9 mouse cellular contexts compared by ENCODE assay signal in genomic region chr1:55886383-55887070, GRCm38 (mm10).
DNase-seq lines count a peak whose midpoint lies in the region; ATAC-seq and TF ChIP-seq lines count a peak whose summit lies in the region.
"Had no signal": no experiment of that assay in that cellular context is flagged by ENCODE, and none has a peak within 500 bp of the region (broad histone marks: within the 10 kb centered on the region; RNA-seq: fewer than 3 reads in every experiment).

No protein-coding gene starts in this region.

- intact Hi-C loops in gastrocnemius, postnatal 14 days (cut with DNase I; ENCODE audit: low total_unique reads) = loop anchor here (5.0 kb wide), 1 partner anchor 1321 kb away; no protein-coding TSS in a partner anchor
- intact Hi-C loops in gastrocnemius, postnatal 36 days (cut with DNase I) = loop anchor here (5.0 kb wide), 1 partner anchor 1321 kb away; no protein-coding TSS in a partner anchor

- H3ac ChIP-seq in C2C12 (ENCODE audit: control insufficient read depth, insufficient read length, low read depth) = no peak overlapping the region

- no peak for TF ChIP-seq EP300 in stomach, postnatal 0 days (optimal IDR thresholded peaks at IDR 0.05)

- no peaks in the 10 kb centered on the region for H3K36me3 ChIP-seq in C2C12 (ENCODE audit: control insufficient read depth, insufficient read depth)
- no peaks in the 10 kb centered on the region for H3K36me3 ChIP-seq in forebrain, postnatal 0 days (ENCODE audit: insufficient read depth)
- no peaks in the 10 kb centered on the region for H3K36me3 ChIP-seq in stomach, postnatal 0 days (ENCODE audit: control insufficient read depth, insufficient read depth, low read length)
- H3K36me3 ChIP-seq: liver, embryonic 13.5 days had no signal

- H3K9me3 ChIP-seq in forebrain, postnatal 0 days (ENCODE audit: low read length) = no peaks in the 10 kb centered on the region
- no peaks in the 10 kb centered on the region for H3K9me3 ChIP-seq in stomach, postnatal 0 days (ENCODE audit: control insufficient read depth, low read length)
- H3K9me3 ChIP-seq: liver, embryonic 13.5 days had no signal

- H3K4me3 ChIP-seq in C2C12 (ENCODE audit: insufficient read depth, poor library complexity, severe bottlenecking) = no peak overlapping the region
- H3K4me3 ChIP-seq in bone marrow, adult 2 months (replicated peaks; ENCODE audit: control insufficient read depth, low read depth, low read length) = no peak overlapping the region
- no peak overlapping the region for H3K4me3 ChIP-seq in forebrain, postnatal 0 days (ENCODE audit: low read depth, low read length)
- H3K4me3 ChIP-seq in layer of hippocampus, adult 2 months = no peak overlapping the region
- H3K4me3 ChIP-seq in stomach, postnatal 0 days (ENCODE audit: low read depth, low read length) = no peak overlapping the region
- H3K4me3 ChIP-seq: liver, embryonic 13.5 days had no signal

- 26% methylated on average over 5 of the region's 5 CpGs for WGBS in bone marrow, adult 2 months
- WGBS in forebrain, postnatal 0 days = 7% methylated on average over 5 of the region's 5 CpGs
- 23% methylated on average over 5 of the region's 5 CpGs for WGBS in stomach, postnatal 0 days

- peak; percentile 72 for ATAC-seq in forebrain, postnatal 0 days
- peak; percentile 78 for ATAC-seq in megakaryocyte progenitor cell, adult 5-6 weeks (replicated peaks; ENCODE audit: poor library complexity)
- no peak for ATAC-seq in stomach, postnatal 0 days (ENCODE audit: low FRiP score, low TSS enrichment)

- H3K27me3 ChIP-seq in C2C12 (ENCODE audit: control insufficient read depth, insufficient read depth, insufficient read length) = peaks cover 9% of the 10 kb centered on the region
- H3K27me3 ChIP-seq in forebrain, postnatal 0 days (ENCODE audit: insufficient read depth, low read length) = no peaks in the 10 kb centered on the region; the same call in 1 of the 2 replicates
- 0 out of 2 replicates have a peak, but pooled peaks cover 4% of the 10 kb centered on the region for H3K27me3 ChIP-seq in stomach, postnatal 0 days (ENCODE audit: control insufficient read depth, insufficient read depth, low read length)
- H3K27me3 ChIP-seq: liver, embryonic 13.5 days had no signal

- H3K4me1 ChIP-seq in bone marrow, adult 2 months (ENCODE audit: control insufficient read depth, insufficient read depth, low read length) = no peaks in the 10 kb centered on the region
- peaks cover 10% of the 10 kb centered on the region; the same call in 1 of the 2 replicates for H3K4me1 ChIP-seq in forebrain, postnatal 0 days (ENCODE audit: insufficient read depth)
- H3K4me1 ChIP-seq in stomach, postnatal 0 days (replicated peaks; ENCODE audit: control insufficient read depth, insufficient read depth) = no peaks in the 10 kb centered on the region
- H3K4me1 ChIP-seq: liver, embryonic 13.5 days had no signal

- DNase-seq in gastrocnemius, postnatal 14 days = peak; percentile 23
- DNase-seq in gastrocnemius, postnatal 36 days = no peak
- DNase-seq in forebrain, postnatal 0 days = peak; percentile 89
- peak; percentile 70 to 77 for DNase-seq in layer of hippocampus, adult 2 months (ENCODE audit: low spot score in 2 of 2)
- peak; percentile 55 for DNase-seq in stomach, postnatal 0 days (ENCODE audit: low spot score)
- DNase-seq: liver, embryonic 13.5 days had no signal

- H3K9ac ChIP-seq in forebrain, postnatal 0 days = no peak overlapping the region
- no peak overlapping the region for H3K9ac ChIP-seq in stomach, postnatal 0 days (ENCODE audit: low read length)
- H3K9ac ChIP-seq: liver, embryonic 13.5 days had no signal

- no peaks in the 10 kb centered on the region for H3K79me2 ChIP-seq in C2C12 (ENCODE audit: control insufficient read depth, insufficient read depth)

- no peaks in the 10 kb centered on the region for H3K79me3 ChIP-seq in C2C12 (ENCODE audit: low read depth)

- TF ChIP-seq CTCF in C2C12 (IDR thresholded peaks at IDR 0.05; ENCODE audit: control insufficient read depth, insufficient read depth, insufficient read length) = peak; percentile 32
- TF ChIP-seq CTCF in bone marrow, adult 2 months (IDR thresholded peaks at IDR 0.05; ENCODE audit: control insufficient read depth, insufficient read depth, low read length) = 0 out of 2 replicates have a peak, but pooled peaks have one; percentile 7
- peak; percentile 92 for TF ChIP-seq CTCF in forebrain, postnatal 0 days (IDR thresholded peaks at IDR 0.05; ENCODE audit: low read depth)
- peak; percentile 93 for TF ChIP-seq CTCF in layer of hippocampus, adult 2 months (conservative IDR thresholded peaks at IDR 0.05)
- peak; percentile 84 for TF ChIP-seq CTCF in stomach, postnatal 0 days (IDR thresholded peaks at IDR 0.05; ENCODE audit: low read depth)

- H3K4me2 ChIP-seq in forebrain, postnatal 0 days (ENCODE audit: low read depth) = no peak overlapping the region
- H3K4me2 ChIP-seq in stomach, postnatal 0 days (replicated peaks; ENCODE audit: low read depth) = no peak overlapping the region
- H3K4me2 ChIP-seq: liver, embryonic 13.5 days had no signal

- no peak for TF ChIP-seq POLR2A in bone marrow, adult 2 months (IDR thresholded peaks at IDR 0.05; ENCODE audit: borderline replicate concordance, control insufficient read depth, low read depth, low read length)

- no peak overlapping the region for H3K27ac ChIP-seq in bone marrow, adult 2 months (ENCODE audit: control insufficient read depth, insufficient read depth, low read depth, low read length, poor library complexity)
- 0 out of 2 replicates have a peak overlapping the region, but pooled peaks have one; percentile 58 for H3K27ac ChIP-seq in forebrain, postnatal 0 days (ENCODE audit: low read depth, low read length)
- no peak overlapping the region for H3K27ac ChIP-seq in layer of hippocampus, adult 2 months
- no peak overlapping the region for H3K27ac ChIP-seq in stomach, postnatal 0 days (replicated peaks)
- H3K27ac ChIP-seq: liver, embryonic 13.5 days had no signal

TF ChIP-seq in C2C12, 6 proteins besides CTCF, POLR2A, EP300 and RAD21:
- TF ChIP-seq USF1 (IDR thresholded peaks at IDR 0.05; ENCODE audit: low read depth) (no peak), FOSL1 (IDR thresholded peaks at IDR 0.05; ENCODE audit: insufficient read depth, low read length, poor library complexity, severe bottlenecking) (no peak), MAX (IDR thresholded peaks at IDR 0.05) (no peak), MYOD1 (IDR thresholded peaks at IDR 0.05; ENCODE audit: control insufficient read depth, insufficient read length, low read depth) (no peak), MYOG (IDR thresholded peaks at IDR 0.05; ENCODE audit: control insufficient read depth, extremely low read depth, insufficient read length) (no peak), CEBPB (IDR thresholded peaks at IDR 0.05; ENCODE audit: low read depth) (no peak)

Comparison
In these comparisons a context has a peak if more than half of its experiments do, and no peak if none do; other contexts are left out.
1. DNase-seq: peak in gastrocnemius, postnatal 14 days (single experiment), forebrain, postnatal 0 days (single experiment), layer of hippocampus, adult 2 months (2 of 2) and stomach, postnatal 0 days (single experiment); none in gastrocnemius, postnatal 36 days (0 of 2).
2. CTCF ChIP-seq: peak in every context shown above with its lines; median percentile 93 in layer of hippocampus, adult 2 months; 92 in forebrain, postnatal 0 days; 84 in stomach, postnatal 0 days; 32 in C2C12; 7 in bone marrow, adult 2 months.